Mouse (Mus musculus) ES-E14 (cell line): ENCODE measurements around the gene Vmn1r175. TPM values are rescaled to one million over a fixed set of nuclear protein-coding genes. Genes with fewer than 3 reads are reported as not detected.
A peak's percentile ranks its signal among the peaks of the same experiment; 100 is the strongest.
"Not testable (repeated sequence)": the region's sequence is repeated elsewhere in the genome, so short reads cannot be mapped to it uniquely, and the experiment has no call there.

Source experiments
- DNase-seq: peaks from one replicate; pipeline ENCODE4 v3.0.0-alpha.2; 2013; ENCODE audit warnings: low read depth, low spot score
- H3K27ac ChIP-seq: 2 replicates; pipeline ENCODE4 v1.5.1; 2012; ENCODE audit warnings: low read depth, mild to moderate bottlenecking, low read length, moderate library complexity, mixed read lengths; ENCODE audit not compliant: poor library complexity, insufficient read depth, severe bottlenecking
- H3K36me3 ChIP-seq: 2 replicates; pipeline ENCODE4 v1.6.1; 2012; ENCODE audit warnings: mild to moderate bottlenecking, low read length, moderate library complexity, mixed read lengths; ENCODE audit not compliant: control insufficient read depth, poor library complexity, insufficient read depth, severe bottlenecking
- H3K4me1 ChIP-seq, 2 experiments: fragments of 150-350 bp in 1 of 2; sonication (generic) in 1 of 2; 2 replicates each; pipeline ENCODE4 v1.6.1; 2012; ENCODE audit warnings: low read length in 2 of 2, mild to moderate bottlenecking in 1 of 2, mixed read lengths in 1 of 2; ENCODE audit not compliant: control insufficient read depth in 2 of 2, insufficient read depth in 2 of 2, poor library complexity in 1 of 2
- H3K4me3 ChIP-seq, 2 experiments: fragments of 150-350 bp in 1 of 2; sonication (generic) in 1 of 2; 2 replicates each; pipeline ENCODE4 v1.5.1; 2012; ENCODE audit warnings: low read length in 2 of 2, low read depth in 1 of 2, mild to moderate bottlenecking in 1 of 2, mixed read lengths in 1 of 2; ENCODE audit not compliant: insufficient read depth in 1 of 2, poor library complexity in 1 of 2, severe bottlenecking in 1 of 2
- H3K9ac ChIP-seq: 2 replicates; pipeline ENCODE4 v1.6.1; 2012; ENCODE audit warnings: low read depth, mild to moderate bottlenecking, low read length, mixed read lengths; ENCODE audit not compliant: poor library complexity, insufficient read depth, severe bottlenecking
- H3K9me3 ChIP-seq: fragments of 150-350 bp; sonication (generic); 2 replicates; pipeline ENCODE4 v1.6.1; 2012; ENCODE audit warnings: low read depth, mild to moderate bottlenecking, low read length; ENCODE audit not compliant: control insufficient read depth, insufficient read depth
- CHD2 ChIP-seq: IDR thresholded peaks from 2 replicates; pipeline ENCODE4 v1.6.1; 2014; ENCODE audit warnings: mild to moderate bottlenecking, low read depth, low read length, inconsistent platforms
- HCFC1 ChIP-seq: IDR thresholded peaks from 2 replicates; pipeline ENCODE4 v1.6.1; 2012; ENCODE audit warnings: low read length, inconsistent platforms, borderline replicate concordance; ENCODE audit not compliant: insufficient read depth
- MAFK ChIP-seq: IDR thresholded peaks from 2 replicates; pipeline ENCODE4 v1.6.1; 2014; ENCODE audit warnings: mild to moderate bottlenecking, low read depth, low read length, inconsistent platforms; ENCODE audit not compliant: insufficient read depth
- ZC3H11A ChIP-seq: IDR thresholded peaks from 2 replicates; pipeline ENCODE4 v1.6.1; 2012; ENCODE audit warnings: low read depth, mild to moderate bottlenecking, inconsistent platforms, low read length, borderline replicate concordance
- ZNF384 ChIP-seq: IDR thresholded peaks from 2 replicates; pipeline ENCODE4 v1.6.1; 2012; ENCODE audit warnings: low read depth, low read length, inconsistent platforms
- in situ Hi-C, 2 experiments: fragments of 600-800 bp; cut with MboI; formaldehyde crosslinking; loops; one replicate each; pipeline ENCODE4 v1.15.1; 2025; ENCODE audit warnings: low sequenced_read_pairs in 2 of 2, inconsistent platforms in 1 of 2; ENCODE audit not compliant: unreplicated experiment in 2 of 2
- total RNA-seq: library from RNA; depleted of rRNA; stranded (reverse); fragments of 300-350 nt; gene quantifications from 2 replicates; pipeline ENCODE4 v1.2.3, GENCODE M21; 2012; rRNA removed

The Vmn1r175 gene
- not detected in 2 replicates for total RNA-seq

DNA sequence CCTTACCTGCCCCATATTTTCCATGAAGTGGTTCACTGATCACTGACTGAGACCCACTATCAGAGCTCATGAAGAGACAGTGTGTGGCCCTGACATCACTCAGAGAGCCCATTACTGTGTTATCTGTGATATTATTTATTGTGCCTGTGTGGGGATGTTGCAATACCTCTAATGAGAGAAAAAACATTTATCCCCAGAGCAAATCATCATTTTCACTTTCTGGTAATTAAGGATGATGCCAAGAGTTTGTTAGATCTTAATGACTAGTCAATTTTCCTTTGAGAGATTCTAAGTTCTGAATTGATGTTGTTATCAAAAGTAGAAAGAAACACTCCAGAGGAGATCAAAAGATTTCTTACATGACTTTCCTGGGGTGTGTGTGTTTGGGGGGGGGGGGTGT lies at the start of gene Vmn1r175:
TSS of gene Vmn1r175 (minus strand) at position 101 of the 400 bp plus-strand sequence.
- not testable (repeated sequence) for H3K4me3 ChIP-seq, H3K36me3 ChIP-seq, H3K9ac ChIP-seq, H3K4me1 ChIP-seq, DNase-seq, H3K27ac ChIP-seq, H3K9me3 ChIP-seq
- in situ Hi-C loops, result loop anchor here (10.0 to 25.0 kb wide), 2 partner anchors 223 to 226 kb away; partner anchors contain the start of gene Vmn1r169 (in 1 of the 2)

DNA sequence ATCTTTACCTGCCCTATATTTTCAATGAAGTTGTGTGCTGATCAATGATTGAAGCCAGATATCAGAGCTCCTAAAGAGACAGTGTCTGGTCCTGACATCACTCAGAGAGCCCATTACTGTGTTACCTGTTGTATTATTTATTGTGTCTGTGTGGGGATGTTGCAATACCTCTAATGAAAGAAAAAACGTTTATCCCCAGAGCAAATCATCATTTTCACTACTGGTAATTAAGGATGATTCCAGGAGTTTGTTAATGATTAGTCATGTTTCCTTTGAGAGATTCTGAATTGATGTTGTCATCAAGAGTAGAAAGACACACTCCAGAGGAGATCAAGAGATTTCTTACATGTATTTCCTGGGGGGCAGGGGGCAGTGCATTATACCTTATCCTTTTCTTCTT lies 26.8 kb upstream of the Vmn1r175 start, which contains the start of gene Vmn1r176:
TSS of gene Vmn1r176 (minus strand) at position 101 of the 400 bp plus-strand sequence.
- H3K27ac ChIP-seq, DNase-seq, H3K9ac ChIP-seq, H3K36me3 ChIP-seq, H3K9me3 ChIP-seq, H3K4me1 ChIP-seq, in situ Hi-C loops, H3K4me3 ChIP-seq: not testable (repeated sequence)

DNA sequence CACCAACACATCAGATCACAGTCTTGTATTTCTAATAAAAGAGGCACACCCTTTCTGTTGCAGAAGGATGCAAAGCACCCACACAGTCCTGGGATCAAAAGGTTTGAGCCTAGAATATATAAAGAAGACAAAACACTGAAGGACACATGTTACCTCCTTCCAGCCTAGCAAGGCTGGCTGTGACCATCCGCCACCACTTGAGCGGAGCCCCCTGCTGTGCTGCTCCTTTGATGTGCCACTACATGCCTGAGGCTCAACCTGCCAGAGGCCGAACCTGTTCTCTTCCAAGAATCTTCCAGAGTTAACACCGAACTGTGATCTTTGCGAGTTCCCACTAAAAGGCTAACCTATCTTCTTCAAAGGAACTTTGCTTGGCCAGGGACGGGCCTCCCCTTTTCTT lies 25.9 kb downstream of the Vmn1r175 start:
- Histone ChIP-seq H3K4me3 (no peak overlapping the region), H3K4me1 (no peaks in the 10 kb centered on the region), H3K9me3 (no peaks in the 10 kb centered on the region), H3K9ac (no peak overlapping the region), H3K36me3 (no peaks in the 10 kb centered on the region), H3K27ac (no peak overlapping the region)
- TF ChIP-seq CHD2 (no peak), ZNF384 (no peak), MAFK (no peak), HCFC1 (no peak), ZC3H11A (no peak)
- in situ Hi-C loops, result loop anchor here in 1 of 2 experiments (10.0 kb wide), 1 partner anchor 370 kb away; no protein-coding TSS in a partner anchor
- peak; percentile 55 for DNase-seq

Other genes with a start within 250 kb of the Vmn1r175 start
- not detected in 2 replicates for gene Vmn1r169, start 235.1 kb downstream of the Vmn1r175 start, total RNA-seq
- not detected in 2 replicates for gene Vmn1r170, start 204.5 kb downstream of the Vmn1r175 start, total RNA-seq
- gene Vmn1r171, start 179.9 kb downstream of the Vmn1r175 start, total RNA-seq, result not detected in 2 replicates
- gene Vmn1r172, start 152.3 kb downstream of the Vmn1r175 start, total RNA-seq, result not detected in 2 replicates
- gene Vmn1r173, start 109.9 kb downstream of the Vmn1r175 start, total RNA-seq, result not detected in 2 replicates
- not detected in 2 replicates for gene Vmn1r174, start 58.4 kb downstream of the Vmn1r175 start, total RNA-seq
- gene Vmn1r176, start 26.7 kb upstream of the Vmn1r175 start, total RNA-seq, result not detected in 2 replicates
- not detected in 2 replicates for gene Vmn1r177, start 55.8 kb upstream of the Vmn1r175 start, total RNA-seq
- not detected in 2 replicates for gene Vmn1r178, start 81.4 kb upstream of the Vmn1r175 start, total RNA-seq
- gene Vmn1r179, start 116.3 kb upstream of the Vmn1r175 start, total RNA-seq, result not detected in 2 replicates
- gene Vmn1r180, start 140.0 kb upstream of the Vmn1r175 start, total RNA-seq, result not detected in 2 replicates
- not detected in 2 replicates for gene Vmn1r181, start 164.0 kb upstream of the Vmn1r175 start, total RNA-seq
- not detected in 2 replicates for gene V1rd19, start 191.0 kb upstream of the Vmn1r175 start, total RNA-seq
- gene Vmn1r183, start 242.6 kb upstream of the Vmn1r175 start, total RNA-seq, result not detected in 2 replicates